Mouse (Mus musculus) right cerebral cortex, adult 2 months (tissue): ENCODE data around the gene Txndc2.
"Not testable (repeated sequence)": the region's sequence is repeated elsewhere in the genome, so short reads cannot be mapped to it uniquely, and the experiment has no call there.

ENCODE experiments used
- DNase-seq, 2 experiments: peaks; one replicate each; pipeline ENCODE4 v3.0.0; 2021 to 2022; ENCODE audit warnings: low spot score in 2 of 2

Gene Txndc2

DNA sequence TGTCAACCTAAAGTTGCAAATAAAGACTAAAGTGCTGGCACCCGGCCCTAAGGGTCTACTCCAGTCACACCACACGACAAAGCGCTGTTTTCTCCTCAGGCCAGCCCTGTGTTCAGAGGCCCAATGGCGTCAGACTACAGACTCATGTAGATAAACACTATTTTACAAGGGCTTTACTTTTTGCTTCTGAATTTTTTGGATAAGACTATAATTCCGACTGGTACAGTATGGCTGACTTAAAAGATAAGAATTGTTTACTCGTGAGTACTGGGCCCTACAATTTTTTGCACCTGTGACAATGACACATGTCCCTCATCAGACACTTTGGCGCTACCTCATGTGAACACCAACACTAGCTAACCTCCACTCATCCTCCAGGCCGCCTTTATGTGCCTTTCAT is 14.1 kb upstream of the Txndc2 start:
- no peak for DNase-seq

DNA sequence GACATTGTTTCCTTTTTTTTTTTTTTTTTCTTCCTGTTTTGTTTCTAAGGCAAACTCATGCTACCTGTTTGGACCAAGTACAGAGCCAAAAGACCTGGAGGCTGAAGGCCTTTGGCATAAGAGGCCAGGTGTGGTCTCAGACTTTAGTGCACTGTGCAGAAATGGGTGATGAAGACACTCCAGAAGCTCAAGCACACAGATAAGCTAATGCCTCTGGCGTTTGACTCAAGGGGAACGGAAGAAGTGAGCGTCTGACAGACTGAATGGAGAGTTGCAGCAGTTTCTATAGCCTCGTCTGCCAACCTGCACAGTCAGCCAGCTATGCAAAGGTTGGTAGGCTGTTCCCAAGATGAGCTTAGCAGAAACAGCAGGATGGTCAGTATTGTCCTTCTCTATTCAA is 13.6 kb upstream of the Txndc2 start:
- DNase-seq: no peak

DNA sequence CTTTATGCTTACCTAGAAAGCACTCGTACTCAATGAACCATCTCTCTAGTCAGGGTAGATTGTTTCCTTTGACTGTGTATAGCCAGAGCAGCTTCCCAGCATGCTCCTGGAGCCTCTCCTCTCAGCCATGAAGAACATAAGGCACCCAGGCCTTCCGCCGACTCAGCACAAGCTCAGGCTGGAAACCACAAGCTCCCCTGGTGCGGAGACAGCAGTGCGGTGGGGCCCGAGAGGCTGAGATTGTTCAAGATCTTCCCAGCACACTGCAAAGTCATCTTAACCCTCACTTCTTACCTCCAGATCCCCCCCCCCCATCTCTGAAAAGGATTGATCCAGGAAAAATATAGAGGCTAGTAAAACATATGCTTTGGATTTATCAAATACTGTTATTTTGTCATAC is 8.6 kb upstream of the Txndc2 start:
- DNase-seq: no peak

DNA sequence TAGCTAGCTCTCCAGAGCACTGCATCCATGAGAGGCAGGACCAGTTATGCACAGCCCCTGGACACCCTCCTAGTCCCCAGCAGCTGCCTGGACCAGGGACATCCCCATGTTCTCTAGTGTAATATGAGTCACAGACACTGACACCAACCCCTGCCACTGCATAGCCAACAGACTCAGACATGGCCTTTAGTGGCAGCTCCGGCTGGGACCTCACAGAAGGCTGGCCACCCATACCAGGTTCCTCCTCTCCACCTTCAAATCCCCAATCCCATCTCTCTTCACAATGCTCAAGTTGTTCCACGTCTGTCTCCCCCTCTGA is 7.2 kb upstream of the Txndc2 start:
- no peak for DNase-seq

DNA sequence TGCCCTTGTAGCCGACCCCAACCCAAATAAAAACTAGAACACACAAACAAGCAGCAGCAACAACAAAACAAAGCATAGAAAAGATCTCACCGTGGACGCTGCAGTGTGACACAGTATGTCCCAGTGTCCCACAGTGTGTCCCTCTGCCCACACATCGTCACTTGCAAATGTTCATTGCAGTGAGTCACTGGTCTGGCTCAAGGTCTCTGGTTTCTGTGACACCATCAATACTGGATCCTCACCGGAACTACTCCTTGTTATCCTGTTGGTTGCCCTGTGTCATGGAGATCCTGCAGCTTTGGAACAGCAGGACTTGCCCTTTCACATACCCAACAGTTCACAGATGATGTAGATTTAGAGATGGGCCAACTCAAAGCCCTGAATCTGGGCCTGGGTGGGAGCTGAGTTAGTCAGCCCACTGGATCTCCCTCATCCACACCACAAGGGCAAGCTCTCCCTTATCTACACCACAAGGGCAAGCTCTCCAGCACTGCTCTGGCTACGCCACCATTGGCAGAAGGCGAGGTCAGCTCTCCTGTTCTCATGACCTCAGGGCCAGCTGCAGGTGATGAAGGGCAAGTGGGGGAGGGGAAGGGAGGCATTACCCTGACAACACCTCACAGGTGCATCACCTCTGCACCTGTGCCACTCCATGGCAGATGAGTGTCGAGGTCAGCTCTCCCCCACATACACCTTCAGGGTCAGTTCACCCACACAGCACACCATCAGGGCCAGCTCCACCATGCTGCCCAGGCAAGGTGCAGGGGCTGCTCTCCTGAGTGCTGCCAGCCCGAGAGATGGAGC is 6.6 kb upstream of the Txndc2 start:
- no peak for DNase-seq

- no peak for DNase-seq
Observed at GRCm38 (mm10) chr17:65647961-65648360, 6.0 kb upstream of the Txndc2 start.

GRCm38 (mm10) chr17:65647226-65647625 is 5.3 kb upstream of the Txndc2 start:
- no peak for DNase-seq

DNA sequence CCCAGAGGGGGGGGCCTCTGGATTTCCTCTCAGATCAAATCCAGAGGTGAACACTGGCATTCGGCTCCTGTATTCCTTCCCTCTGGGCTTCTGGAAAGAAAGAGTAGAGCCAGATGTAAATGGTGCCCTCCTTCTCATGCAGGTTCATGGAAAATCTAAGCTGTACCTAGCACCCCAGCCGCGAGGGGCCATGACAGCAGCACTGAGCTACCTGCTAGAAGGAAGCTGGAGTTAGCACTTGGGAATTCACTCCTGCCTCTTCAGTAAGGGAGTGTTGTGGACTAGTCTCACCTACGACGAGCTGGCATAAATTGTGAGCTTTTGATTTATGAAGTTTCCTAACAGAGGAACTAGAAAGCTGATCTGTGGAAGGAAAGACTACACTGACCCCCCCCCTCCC is 1.6 kb upstream of the Txndc2 start:
- DNase-seq: no peak

- peak; percentile 69 to 76 for DNase-seq
Observed at GRCm38 (mm10) chr17:65643051-65643521, 1.1 kb upstream of the Txndc2 start.

- peak in 1 of 2 experiments; percentile 28 for DNase-seq
Observed at GRCm38 (mm10) chr17:65642578-65642991, 617 bp upstream of the Txndc2 start.

- no peak for DNase-seq
Observed at GRCm38 (mm10) chr17:65639144-65639543, 2.8 kb downstream of the Txndc2 start.

DNA sequence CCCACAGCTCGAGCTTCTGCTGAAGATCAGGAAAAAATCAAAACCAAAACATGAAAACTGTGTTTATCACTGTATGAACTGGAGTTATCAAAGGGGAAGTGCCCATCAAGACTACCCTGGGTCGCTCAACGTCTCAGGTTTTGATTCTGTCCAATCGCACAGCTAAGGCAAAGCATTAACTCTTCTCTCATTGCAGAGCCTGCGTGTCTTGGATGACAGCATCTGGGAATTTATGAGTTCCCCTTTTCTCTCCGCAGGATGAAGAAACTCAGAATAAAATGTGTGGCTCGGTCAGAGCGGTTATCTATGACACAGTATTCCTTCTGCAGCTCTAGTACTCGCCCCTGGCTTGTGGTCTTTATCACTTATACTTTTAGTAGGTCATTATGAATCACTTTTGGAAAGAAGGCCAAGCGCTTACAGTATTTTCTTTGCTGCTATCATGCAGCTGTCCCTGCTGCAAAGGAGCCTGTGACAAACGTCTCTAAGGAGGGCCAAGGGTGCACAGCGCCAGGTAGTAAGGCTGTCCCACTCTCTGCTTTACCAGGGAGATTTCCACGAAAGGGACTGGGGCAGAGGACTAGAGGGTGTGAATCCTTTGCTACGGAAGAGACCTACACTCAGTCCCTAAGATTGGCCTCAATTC is 6.1 kb downstream of the Txndc2 start:
- DNase-seq: no peak

- DNase-seq: no peak
Observed at GRCm38 (mm10) chr17:65629943-65630342, 12.0 kb downstream of the Txndc2 start.

- DNase-seq: not testable (repeated sequence)
Observed at GRCm38 (mm10) chr17:65628823-65629532, 13.0 kb downstream of the Txndc2 start.

DNA sequence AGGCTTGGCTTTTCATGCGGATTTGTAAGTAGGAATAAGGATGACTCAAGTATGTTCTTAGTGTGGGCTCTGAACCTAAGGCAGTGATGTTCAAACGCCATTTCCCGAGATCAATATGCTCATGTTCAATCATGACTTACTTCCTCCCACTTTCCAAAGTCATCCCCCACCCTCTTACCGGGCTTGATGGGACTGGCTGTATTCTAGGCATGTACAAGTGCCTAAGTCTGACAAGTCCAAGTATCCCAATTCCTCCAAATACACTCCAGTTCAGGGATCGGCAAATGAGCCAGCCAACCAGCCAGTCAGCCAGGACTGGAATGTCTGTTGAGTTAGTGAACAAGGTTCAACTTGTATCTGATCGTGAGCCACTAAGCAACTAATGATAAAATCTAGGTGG is 15.7 kb downstream of the Txndc2 start:
- no peak for DNase-seq

DNA sequence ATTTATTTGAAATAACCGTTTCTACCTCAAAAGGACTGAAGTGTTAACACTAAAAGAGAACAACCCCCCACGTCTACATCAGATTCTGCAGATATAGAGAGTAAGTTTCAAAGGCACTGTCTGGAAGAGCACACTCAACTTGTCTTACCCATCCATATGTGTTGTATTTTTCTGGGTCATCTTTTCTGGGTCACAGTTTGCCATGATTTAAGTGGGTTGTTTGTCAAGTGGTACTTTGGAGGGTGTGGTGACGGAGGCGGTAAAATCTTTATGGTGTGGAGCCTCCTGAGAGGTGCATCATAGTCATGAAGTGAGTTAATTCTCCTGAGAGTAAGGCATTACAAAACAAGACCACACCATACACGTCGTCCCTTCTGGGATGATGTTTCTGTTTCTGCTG is 16.4 kb downstream of the Txndc2 start:
- no peak for DNase-seq

- DNase-seq: no peak
Observed at GRCm38 (mm10) chr17:65623130-65623529, 18.8 kb downstream of the Txndc2 start.

GRCm38 (mm10) chr17:65618431-65618830 is 23.5 kb downstream of the Txndc2 start:
- no peak for DNase-seq

DNA sequence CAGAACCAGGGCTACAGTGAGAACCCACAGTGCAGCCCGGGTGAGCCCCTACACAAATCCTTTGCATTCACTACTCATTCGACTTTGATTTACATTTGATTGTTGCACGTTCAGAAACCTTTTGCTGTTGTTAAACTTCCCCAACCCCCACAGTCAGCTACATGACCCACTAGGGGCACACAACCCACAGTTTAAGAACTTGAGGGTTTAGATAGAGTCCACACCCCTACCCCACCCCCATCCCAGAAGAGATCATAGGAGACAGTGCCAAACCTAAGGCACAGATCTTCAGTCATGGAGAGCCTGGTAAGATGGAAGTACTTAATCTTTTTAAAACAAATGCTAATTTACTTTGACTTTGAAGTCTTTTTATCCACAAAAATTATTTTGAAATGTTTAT is 26.3 kb downstream of the Txndc2 start:
- no peak for DNase-seq

GRCm38 (mm10) chr17:65614431-65614830 is 27.5 kb downstream of the Txndc2 start:
- no peak for DNase-seq

GRCm38 (mm10) chr17:65613463-65614412 is 28.2 kb downstream of the Txndc2 start, which contains the start of gene Vapa:
Gene Vapa, minus strand, starts transcription at chr17:65613555.
- peak; percentile 96 to 97 for DNase-seq

- DNase-seq: no peak
Observed at GRCm38 (mm10) chr17:65613142-65613462, 28.9 kb downstream of the Txndc2 start.
